Mouse (Mus musculus): ENCODE measurements around the gene Hnf1b. TPM values are rescaled to one million over a fixed set of nuclear protein-coding genes. Genes with fewer than 3 reads are reported as not detected.

Gene Hnf1b
- polyA plus RNA-seq, 1 experiment from 2014 or later, result 0.14 TPM

- ATAC-seq, result no peak
- H3K4me1 ChIP-seq (ENCODE audit: control insufficient read depth, insufficient read depth, low read length), result peaks cover 4% of the 10 kb centered on the region; the same call in 1 of the 2 replicates
- no peaks in the 10 kb centered on the region for H3K9me3 ChIP-seq (replicated peaks; ENCODE audit: control insufficient read depth, low read length)
- no peak overlapping the region for H3K9ac ChIP-seq (ENCODE audit: low read length)
- H3K27me3 ChIP-seq (replicated peaks; ENCODE audit: control insufficient read depth, insufficient read depth, low read length), result no peaks in the 10 kb centered on the region
- no peak overlapping the region for H3K4me2 ChIP-seq (ENCODE audit: low read length)
- H3K27ac ChIP-seq (ENCODE audit: low read depth, low read length), result no peak overlapping the region
- H3K4me3 ChIP-seq (ENCODE audit: low read depth, low read length), result no peak overlapping the region
- DNase-seq (ENCODE audit: low spot score), result no peak
- 3% methylated on average over 1 of the region's 1 CpGs for WGBS
- no peaks in the 10 kb centered on the region for H3K36me3 ChIP-seq (ENCODE audit: control insufficient read depth, insufficient read depth, low read length)
Measured at GRCm38 (mm10) chr11:83869147-83869546, 19.3 kb downstream of the Hnf1b start.

DNA sequence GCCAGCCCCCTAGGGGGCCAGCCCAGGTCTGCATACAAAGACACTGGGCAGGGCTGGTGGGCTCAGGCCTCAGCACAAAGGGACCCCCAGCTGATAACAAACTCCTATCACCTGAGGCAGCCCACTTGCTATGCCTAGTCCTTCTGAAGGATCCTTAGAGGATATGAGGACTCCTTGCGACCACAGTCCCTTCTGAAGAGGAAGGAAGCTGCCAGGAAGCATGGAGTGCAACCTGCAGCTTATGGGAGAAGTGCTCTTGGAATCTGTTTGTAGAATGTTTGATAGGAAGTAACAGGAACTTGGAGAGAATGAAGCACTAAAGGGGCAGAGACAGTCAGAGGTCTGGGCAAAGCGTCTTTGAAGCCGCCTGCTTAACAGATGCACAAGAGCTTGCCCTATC lies 19.8 kb downstream of the Hnf1b start:
- DNase-seq (ENCODE audit: low spot score), result no peak
- no peaks in the 10 kb centered on the region for H3K27me3 ChIP-seq (replicated peaks; ENCODE audit: control insufficient read depth, insufficient read depth, low read length)
- H3K4me1 ChIP-seq (ENCODE audit: control insufficient read depth, insufficient read depth, low read length), result peaks cover 4% of the 10 kb centered on the region; the same call in 1 of the 2 replicates
- no peak overlapping the region for H3K4me3 ChIP-seq (ENCODE audit: low read depth, low read length)
- 47% methylated on average over 3 of the region's 3 CpGs for WGBS
- no peaks in the 10 kb centered on the region for H3K36me3 ChIP-seq (ENCODE audit: control insufficient read depth, insufficient read depth, low read length)
- H3K9me3 ChIP-seq (replicated peaks; ENCODE audit: control insufficient read depth, low read length), result no peaks in the 10 kb centered on the region
- no peak for ATAC-seq
- H3K27ac ChIP-seq (ENCODE audit: low read depth, low read length), result no peak overlapping the region
- H3K9ac ChIP-seq (ENCODE audit: low read length), result no peak overlapping the region
- H3K4me2 ChIP-seq (ENCODE audit: low read length), result no peak overlapping the region

- H3K9ac ChIP-seq (ENCODE audit: low read length), result no peak overlapping the region
- no peak overlapping the region for H3K4me3 ChIP-seq (ENCODE audit: low read depth, low read length)
- H3K4me2 ChIP-seq (ENCODE audit: low read length), result no peak overlapping the region
- ATAC-seq (no peak), DNase-seq (ENCODE audit: low spot score) (no peak)
- H3K4me1 ChIP-seq (ENCODE audit: control insufficient read depth, insufficient read depth, low read length), result peaks cover 4% of the 10 kb centered on the region; the same call in 1 of the 2 replicates
- H3K27ac ChIP-seq (ENCODE audit: low read depth, low read length), result no peak overlapping the region
- H3K36me3 ChIP-seq (ENCODE audit: control insufficient read depth, insufficient read depth, low read length), result no peaks in the 10 kb centered on the region
- H3K9me3 ChIP-seq (replicated peaks; ENCODE audit: control insufficient read depth, low read length), result no peaks in the 10 kb centered on the region
- WGBS, result 78% methylated on average over 9 of the region's 9 CpGs
- H3K27me3 ChIP-seq (replicated peaks; ENCODE audit: control insufficient read depth, insufficient read depth, low read length), result no peaks in the 10 kb centered on the region
Measured at GRCm38 (mm10) chr11:83871780-83872554, 22.1 kb downstream of the Hnf1b start.

DNA sequence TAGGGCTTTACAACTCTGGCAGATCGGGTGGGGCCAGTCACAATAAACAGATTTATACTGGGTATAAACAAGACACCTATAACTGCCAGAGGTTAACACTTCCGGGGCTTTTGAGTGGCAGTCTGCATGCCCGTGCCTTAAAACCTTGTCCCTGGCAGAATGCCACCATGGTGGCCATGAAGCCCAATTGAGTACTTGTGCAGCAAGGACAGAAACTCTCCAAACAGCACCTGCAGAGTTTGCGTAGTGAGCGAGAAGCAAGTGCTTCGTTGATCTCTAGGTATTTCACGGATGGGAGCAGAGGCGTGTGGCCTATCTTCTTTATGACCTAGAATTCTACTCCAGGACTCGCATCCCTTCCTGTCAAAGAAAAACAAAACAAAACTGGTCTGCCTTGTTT lies 23.6 kb downstream of the Hnf1b start:
- ATAC-seq, result no peak
- Histone ChIP-seq H3K4me3 (ENCODE audit: low read depth, low read length) (no peak overlapping the region), H3K4me1 (ENCODE audit: control insufficient read depth, insufficient read depth, low read length) (no peaks in the 10 kb centered on the region), H3K9me3 (replicated peaks; ENCODE audit: control insufficient read depth, low read length) (no peaks in the 10 kb centered on the region), H3K36me3 (ENCODE audit: control insufficient read depth, insufficient read depth, low read length) (no peaks in the 10 kb centered on the region), H3K27ac (ENCODE audit: low read depth, low read length) (no peak overlapping the region), H3K9ac (ENCODE audit: low read length) (no peak overlapping the region), H3K27me3 (replicated peaks; ENCODE audit: control insufficient read depth, insufficient read depth, low read length) (no peaks in the 10 kb centered on the region), H3K4me2 (ENCODE audit: low read length) (no peak overlapping the region)
- WGBS, result 85% methylated on average over 9 of the region's 9 CpGs
- no peak for DNase-seq (ENCODE audit: low spot score)

DNA sequence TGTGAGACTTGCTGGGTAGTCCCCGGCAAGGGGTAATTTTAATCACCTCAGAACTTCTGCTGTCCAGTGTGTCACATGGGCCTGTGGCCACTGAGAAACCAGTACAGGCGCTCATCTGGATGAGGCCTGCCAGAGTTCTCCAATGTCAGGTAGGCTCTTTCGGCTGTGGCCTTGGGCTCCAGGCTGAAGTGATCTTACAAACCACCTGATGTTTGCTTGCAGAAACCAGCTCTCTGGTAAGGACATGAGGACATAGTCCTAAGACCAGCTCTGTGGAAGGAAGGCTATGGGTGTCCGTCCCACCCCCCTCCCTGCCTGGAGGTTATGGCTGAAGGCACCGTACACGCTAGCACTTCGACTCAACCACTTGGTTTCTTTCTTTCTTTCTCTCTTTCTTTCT lies 26.8 kb downstream of the Hnf1b start:
- no peak overlapping the region for H3K9ac ChIP-seq (ENCODE audit: low read length)
- ATAC-seq, result no peak
- WGBS, result 91% methylated on average over 7 of the region's 7 CpGs

DNA sequence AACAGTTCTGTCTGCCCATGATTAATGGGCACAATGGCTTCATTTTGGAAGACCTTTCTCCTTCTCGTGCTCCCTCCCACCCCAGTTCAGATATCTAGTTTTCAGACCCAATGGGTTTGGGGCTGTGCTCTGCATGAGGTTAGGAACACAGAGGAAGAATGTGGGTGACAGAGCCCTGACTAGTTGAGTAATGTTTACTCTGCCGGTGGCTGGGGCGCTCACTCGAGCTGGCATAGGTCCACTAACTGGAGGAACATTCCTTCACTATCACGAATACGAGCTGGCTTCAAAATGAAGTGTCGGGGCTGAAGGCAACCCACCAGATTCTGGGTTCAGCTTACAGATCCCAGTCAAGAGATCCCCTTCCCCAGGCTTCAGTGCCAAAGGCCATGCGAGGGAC lies 27.9 kb downstream of the Hnf1b start:
- WGBS, result 84% methylated on average over 8 of the region's 8 CpGs

More for the DNA sequence above, 26.8 kb downstream of the Hnf1b start:
- DNase-seq (ENCODE audit: low spot score), result no peak
- Histone ChIP-seq H3K27me3 (replicated peaks; ENCODE audit: control insufficient read depth, insufficient read depth, low read length) (no peaks in the 10 kb centered on the region), H3K4me1 (ENCODE audit: control insufficient read depth, insufficient read depth, low read length) (no peaks in the 10 kb centered on the region), H3K4me3 (ENCODE audit: low read depth, low read length) (no peak overlapping the region), H3K4me2 (ENCODE audit: low read length) (no peak overlapping the region), H3K27ac (ENCODE audit: low read depth, low read length) (no peak overlapping the region), H3K9me3 (replicated peaks; ENCODE audit: control insufficient read depth, low read length) (no peaks in the 10 kb centered on the region), H3K36me3 (ENCODE audit: control insufficient read depth, insufficient read depth, low read length) (no peaks in the 10 kb centered on the region)

DNA sequence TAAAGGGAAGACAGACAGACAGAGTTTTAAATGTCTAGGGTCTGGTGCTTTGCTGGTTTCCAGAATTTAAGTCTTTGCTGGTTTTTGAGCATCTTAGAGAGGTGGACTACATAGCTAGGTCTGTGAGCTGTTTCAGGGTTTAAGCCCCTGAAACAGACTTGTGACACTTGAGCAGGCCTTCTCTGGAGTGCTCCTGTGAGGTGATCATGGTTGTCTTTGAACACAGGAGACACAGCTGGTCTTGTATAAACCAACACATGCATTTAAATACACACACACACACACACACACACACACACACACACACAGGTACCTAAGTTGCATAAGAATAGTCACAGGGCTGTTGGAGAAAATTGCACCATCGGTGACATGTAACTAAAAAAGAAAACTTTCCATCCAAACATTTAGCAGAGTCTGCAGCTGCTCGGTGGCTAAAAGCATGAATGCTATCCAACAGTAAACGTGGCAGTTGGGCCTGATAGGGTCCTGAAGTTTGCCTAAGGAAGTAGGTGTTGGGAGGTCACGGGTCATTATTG lies 28.6 kb downstream of the Hnf1b start:
- Histone ChIP-seq H3K4me2 (ENCODE audit: low read length) (no peak overlapping the region), H3K27ac (ENCODE audit: low read depth, low read length) (no peak overlapping the region), H3K27me3 (replicated peaks; ENCODE audit: control insufficient read depth, insufficient read depth, low read length) (no peaks in the 10 kb centered on the region), H3K36me3 (ENCODE audit: control insufficient read depth, insufficient read depth, low read length) (no peaks in the 10 kb centered on the region), H3K9me3 (replicated peaks; ENCODE audit: control insufficient read depth, low read length) (no peaks in the 10 kb centered on the region), H3K4me1 (ENCODE audit: control insufficient read depth, insufficient read depth, low read length) (no peaks in the 10 kb centered on the region), H3K9ac (ENCODE audit: low read length) (no peak overlapping the region), H3K4me3 (ENCODE audit: low read depth, low read length) (no peak overlapping the region)
- WGBS, result 82% methylated on average over 4 of the region's 4 CpGs
- DNase-seq (ENCODE audit: low spot score) (no peak), ATAC-seq (no peak)

More for the DNA sequence above, 27.9 kb downstream of the Hnf1b start:
- no peak overlapping the region for H3K27ac ChIP-seq (ENCODE audit: low read depth, low read length)
- H3K9ac ChIP-seq (ENCODE audit: low read length), result no peak overlapping the region
- H3K27me3 ChIP-seq (replicated peaks; ENCODE audit: control insufficient read depth, insufficient read depth, low read length), result no peaks in the 10 kb centered on the region
- no peaks in the 10 kb centered on the region for H3K4me1 ChIP-seq (ENCODE audit: control insufficient read depth, insufficient read depth, low read length)
- no peak for DNase-seq (ENCODE audit: low spot score)
- H3K4me3 ChIP-seq (ENCODE audit: low read depth, low read length), result no peak overlapping the region
- no peaks in the 10 kb centered on the region for H3K9me3 ChIP-seq (replicated peaks; ENCODE audit: control insufficient read depth, low read length)
- ATAC-seq, result no peak
- no peak overlapping the region for H3K4me2 ChIP-seq (ENCODE audit: low read length)
- H3K36me3 ChIP-seq (ENCODE audit: control insufficient read depth, insufficient read depth, low read length), result no peaks in the 10 kb centered on the region

DNA sequence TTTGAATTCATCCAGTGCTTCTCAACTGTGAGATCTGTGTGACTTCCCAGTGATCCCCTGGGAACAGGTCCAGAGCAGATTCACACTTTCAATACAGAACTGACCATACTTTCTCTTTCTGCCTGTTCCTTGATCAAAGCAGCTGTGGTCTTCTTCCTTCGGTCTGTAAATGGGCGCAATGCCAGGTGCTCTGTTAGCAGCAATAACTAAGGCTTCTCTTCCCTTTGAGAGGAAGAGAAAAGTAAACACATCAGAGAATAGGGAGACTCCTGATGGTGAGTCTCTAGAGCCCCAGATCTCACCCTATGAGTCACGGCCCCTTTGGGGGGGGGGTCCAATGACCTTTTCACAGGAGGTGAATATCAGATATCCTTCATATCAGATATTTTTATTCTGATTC lies 29.3 kb downstream of the Hnf1b start:
- Histone ChIP-seq H3K9ac (ENCODE audit: low read length) (no peak overlapping the region), H3K9me3 (replicated peaks; ENCODE audit: control insufficient read depth, low read length) (no peaks in the 10 kb centered on the region), H3K4me3 (ENCODE audit: low read depth, low read length) (no peak overlapping the region), H3K27ac (ENCODE audit: low read depth, low read length) (no peak overlapping the region), H3K4me2 (ENCODE audit: low read length) (no peak overlapping the region), H3K27me3 (replicated peaks; ENCODE audit: control insufficient read depth, insufficient read depth, low read length) (no peaks in the 10 kb centered on the region), H3K4me1 (ENCODE audit: control insufficient read depth, insufficient read depth, low read length) (no peaks in the 10 kb centered on the region), H3K36me3 (ENCODE audit: control insufficient read depth, insufficient read depth, low read length) (no peaks in the 10 kb centered on the region)
- no peak for DNase-seq (ENCODE audit: low spot score)
- ATAC-seq, result no peak
- 77% methylated on average over 3 of the region's 3 CpGs for WGBS

DNA sequence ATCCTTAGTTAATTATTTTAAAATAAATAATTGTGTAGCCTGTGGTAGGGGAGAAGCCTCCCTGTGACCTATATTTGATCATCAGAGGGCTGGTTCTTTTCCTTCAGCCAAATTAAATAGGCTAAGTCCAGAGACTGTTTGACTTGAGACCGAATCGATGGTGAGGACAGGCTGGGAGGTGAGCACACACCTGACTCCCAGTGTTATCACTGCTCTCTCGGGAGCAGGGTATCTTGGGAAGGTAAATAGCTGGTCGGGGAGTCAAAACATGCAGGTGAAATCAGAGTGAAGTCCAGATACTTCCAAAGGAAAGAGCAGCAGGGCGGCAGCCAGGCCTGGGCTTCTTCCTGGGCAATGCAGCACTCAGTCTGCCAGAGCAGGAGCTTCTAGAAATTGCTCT lies 31.6 kb downstream of the Hnf1b start:
- Histone ChIP-seq H3K36me3 (ENCODE audit: control insufficient read depth, insufficient read depth, low read length) (no peaks in the 10 kb centered on the region), H3K9ac (ENCODE audit: low read length) (no peak overlapping the region), H3K4me3 (ENCODE audit: low read depth, low read length) (no peak overlapping the region), H3K9me3 (replicated peaks; ENCODE audit: control insufficient read depth, low read length) (no peaks in the 10 kb centered on the region), H3K4me2 (ENCODE audit: low read length) (no peak overlapping the region), H3K27me3 (replicated peaks; ENCODE audit: control insufficient read depth, insufficient read depth, low read length) (no peaks in the 10 kb centered on the region), H3K4me1 (ENCODE audit: control insufficient read depth, insufficient read depth, low read length) (no peaks in the 10 kb centered on the region), H3K27ac (ENCODE audit: low read depth, low read length) (no peak overlapping the region)
- 86% methylated on average over 5 of the region's 5 CpGs for WGBS
- no peak for DNase-seq (ENCODE audit: low spot score)
- no peak for ATAC-seq

Data from forebrain, embryonic 14.5 days (tissue).